Mouse (Mus musculus) heart, embryonic 15.5 days (tissue): ENCODE results near the gene Pkib. TPM values are rescaled to one million over a fixed set of nuclear protein-coding genes. Genes with fewer than 3 reads are reported as not detected.

Source experiments
- ATAC-seq: fragments of 200-750 bp; cut with Nextera tagmentation; replicated peaks from 2 replicates; pipeline ENCODE4 v1.8.0; 2017; ENCODE audit warnings: low read depth, moderate TSS enrichment; ENCODE audit not compliant: insufficient number of reproducible peaks, insufficient read depth, low FRiP score
- H3K27ac ChIP-seq: fragments of 300-500 bp; sonication (generic); 2 replicates; pipeline ENCODE4 v1.5.1; 2015; ENCODE audit warnings: mild to moderate bottlenecking, inconsistent platforms
- H3K27me3 ChIP-seq: fragments of 300-500 bp; sonication (generic); 2 replicates; pipeline ENCODE4 v1.6.1; 2015; ENCODE audit warnings: inconsistent platforms
- H3K36me3 ChIP-seq: fragments of 300-500 bp; sonication (generic); 2 replicates; pipeline ENCODE4 v1.6.1; 2015; ENCODE audit warnings: mild to moderate bottlenecking, inconsistent platforms
- H3K4me1 ChIP-seq: fragments of 300-500 bp; sonication (generic); replicated peaks from 2 replicates; pipeline ENCODE4 v1.6.1; 2015; ENCODE audit warnings: inconsistent platforms
- H3K4me2 ChIP-seq: fragments of 300-500 bp; sonication (generic); 2 replicates; pipeline ENCODE4 v1.6.1; 2015; ENCODE audit warnings: inconsistent platforms, mild to moderate bottlenecking, moderate library complexity
- H3K4me3 ChIP-seq: fragments of 300-500 bp; sonication (generic); 2 replicates; pipeline ENCODE4 v1.5.1; 2015; ENCODE audit warnings: mild to moderate bottlenecking, inconsistent platforms
- H3K9ac ChIP-seq: fragments of 300-500 bp; sonication (generic); 2 replicates; pipeline ENCODE4 v1.6.1; 2015; ENCODE audit warnings: mild to moderate bottlenecking, inconsistent platforms
- H3K9me3 ChIP-seq: fragments of 300-500 bp; sonication (generic); replicated peaks from 2 replicates; pipeline ENCODE4 v1.6.1; 2016; ENCODE audit warnings: inconsistent platforms
- WGBS: fragments of 180-500 bp; shearing (Covaris S2); methylation state at CpG from one replicate; pipeline ENCODE4 v1.1.7; 2015; ENCODE audit warnings: mixed read lengths; 5-methylcytosine and 5-hydroxymethylcytosine counted together
- polyA plus RNA-seq: library from polyadenylated mRNA; unstranded; fragments of >200 nt; fragmentation: Nextera tagmentation; extraction: Ambion mirVana; gene quantifications from 2 replicates; pipeline ENCODE4 v1.2.1, GENCODE M21; 2015

Pkib gene
- polyA plus RNA-seq, 1 experiment from 2014 or later: 2.5 TPM

- 50% methylated on average over 13 of the region's 13 CpGs for WGBS
- Histone ChIP-seq H3K4me3 (no peak overlapping the region), H3K27me3 (no peaks in the 10 kb centered on the region), H3K9me3 (no peaks in the 10 kb centered on the region), H3K4me1 (no peaks in the 10 kb centered on the region; the same call in 1 of the 2 replicates), H3K27ac (no peak overlapping the region), H3K4me2 (no peak overlapping the region), H3K36me3 (no peaks in the 10 kb centered on the region), H3K9ac (no peak overlapping the region)
- ATAC-seq: no peak
Observed at GRCm38 (mm10) chr10:57783289-57784130, 151.7 kb downstream of the Pkib start.

- Histone ChIP-seq H3K4me1 (no peaks in the 10 kb centered on the region; the same call in 1 of the 2 replicates), H3K4me2 (peak overlapping the region; percentile 28), H3K4me3 (no peak overlapping the region; the same call in 1 of the 2 replicates), H3K9me3 (no peaks in the 10 kb centered on the region), H3K9ac (no peak overlapping the region), H3K36me3 (no peaks in the 10 kb centered on the region), H3K27me3 (no peaks in the 10 kb centered on the region), H3K27ac (no peak overlapping the region)
- no peak for ATAC-seq
- 25% methylated on average over 7 of the region's 7 CpGs for WGBS
Observed at GRCm38 (mm10) chr10:57784131-57784875, 152.5 kb downstream of the Pkib start.

- H3K9me3 ChIP-seq: no peaks in the 10 kb centered on the region
- H3K4me2 ChIP-seq: peak within 1 kb of the TSS; percentile 28
- H3K4me3 ChIP-seq: no peak within 1 kb of the TSS; the same call in 1 of the 2 replicates
- no peaks in the 10 kb centered on the region; the same call in 1 of the 2 replicates for H3K4me1 ChIP-seq
- 30% methylated on average over 7 of the region's 7 CpGs for WGBS
- H3K36me3 ChIP-seq: no peaks in the 10 kb centered on the region
- H3K27me3 ChIP-seq: no peaks in the 10 kb centered on the region
- H3K27ac ChIP-seq: no peak within 1 kb of the TSS
- H3K9ac ChIP-seq: no peak within 1 kb of the TSS
- ATAC-seq: no peak
Observed at GRCm38 (mm10) chr10:57784876-57785150, 153.0 kb downstream of the Pkib start, which contains the start of gene Fabp7. Gene Fabp7 (plus strand): TSS chr10:57784881.

GRCm38 (mm10) chr10:57785552-57785951 lies 153.8 kb downstream of the Pkib start:
- H3K4me2 ChIP-seq: no peak overlapping the region
- no peaks in the 10 kb centered on the region; the same call in 1 of the 2 replicates for H3K4me1 ChIP-seq
- no peak overlapping the region for H3K4me3 ChIP-seq
- WGBS: 74% methylated on average over 2 of the region's 2 CpGs
- no peak overlapping the region for H3K9ac ChIP-seq
- no peak for ATAC-seq
- no peaks in the 10 kb centered on the region for H3K9me3 ChIP-seq
- no peak overlapping the region for H3K27ac ChIP-seq
- H3K36me3 ChIP-seq: no peaks in the 10 kb centered on the region
- H3K27me3 ChIP-seq: no peaks in the 10 kb centered on the region

Other genes starting within 250 kb of the Pkib start
- gene Hsf2, start 145.6 kb upstream of the Pkib start, polyA plus RNA-seq: 19.9 and 24.0 TPM in 2 replicates
- gene Serinc1, start 99.5 kb upstream of the Pkib start, polyA plus RNA-seq: 139 and 149 TPM in 2 replicates
- 13.0 and 14.6 TPM in 2 replicates for gene Fabp7, start 152.9 kb downstream of the Pkib start, polyA plus RNA-seq
- 33.2 and 35.6 TPM in 2 replicates for gene Smpdl3a, start 162.4 kb downstream of the Pkib start, polyA plus RNA-seq